ENCODE assay signal across 8 mouse cellular contexts in the genomic region with DNA sequence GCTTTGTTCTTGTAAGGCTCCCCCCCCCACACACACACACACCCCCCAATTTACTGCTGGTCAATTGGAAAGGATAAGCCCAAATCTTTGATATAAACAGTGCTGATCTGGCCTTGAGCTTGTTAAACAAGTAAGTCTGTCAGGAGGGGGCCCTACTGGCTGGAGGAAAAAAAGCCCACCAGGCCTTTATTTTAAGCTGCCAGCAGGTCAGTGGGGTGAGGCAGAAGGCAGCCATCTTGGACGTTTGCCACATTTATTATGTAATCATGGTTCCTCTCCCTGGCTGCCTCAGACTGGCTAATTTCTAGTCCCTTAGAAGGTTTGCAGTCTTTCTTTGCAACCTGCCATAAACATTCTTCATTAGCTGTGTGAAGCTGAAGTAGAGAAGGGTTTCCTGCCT.
A peak's percentile ranks its signal among the peaks of the same experiment; 100 is the strongest.
DNase-seq lines count a peak whose midpoint lies in the region; ATAC-seq and TF ChIP-seq lines count a peak whose summit lies in the region.

No protein-coding gene starts in this region.

- TF ChIP-seq EP300 in lung, postnatal 0 days (IDR thresholded peaks at IDR 0.05) = no peak

- H3K27me3 ChIP-seq in forebrain, embryonic 12.5 days = no peaks in the 10 kb centered on the region
- H3K27me3 ChIP-seq in forebrain, embryonic 11.5 days (ENCODE audit: control insufficient read depth, insufficient read depth, low read length) = no peaks in the 10 kb centered on the region
- no peaks in the 10 kb centered on the region for H3K27me3 ChIP-seq in lung, embryonic 14.5 days (ENCODE audit: insufficient read depth, low read length)
- H3K27me3 ChIP-seq in lung, postnatal 0 days (replicated peaks; ENCODE audit: insufficient read depth, low read length) = no peaks in the 10 kb centered on the region

- WGBS in forebrain, embryonic 12.5 days = 25% methylated on average over 1 of the region's 1 CpGs
- WGBS in forebrain, embryonic 11.5 days = 8% methylated on average over 1 of the region's 1 CpGs
- WGBS in lung, embryonic 14.5 days = 19% methylated on average over 1 of the region's 1 CpGs
- 27% methylated on average over 1 of the region's 1 CpGs for WGBS in lung, postnatal 0 days

- H3K27ac ChIP-seq in forebrain, embryonic 12.5 days = peak overlapping the region; percentile 66
- no peak overlapping the region for H3K27ac ChIP-seq in forebrain, embryonic 11.5 days (ENCODE audit: low read depth, low read length)
- H3K27ac ChIP-seq in lung, embryonic 14.5 days (ENCODE audit: low read depth) = peak overlapping the region; percentile 24; the same call in 1 of the 2 replicates
- no peak overlapping the region for H3K27ac ChIP-seq in lung, postnatal 0 days (ENCODE audit: low read length)

- no peak for DNase-seq in forebrain, embryonic 11.5 days (ENCODE audit: low spot score)
- peak; percentile 81 for DNase-seq in lung, embryonic 14.5 days
- DNase-seq in lung, adult 18-20 months = no peak
- peak; percentile 44 to 71 for DNase-seq in cerebellum, postnatal 10 days
- DNase-seq in lung, postnatal 0 days (ENCODE audit: low spot score) = peak; percentile 50
- no peak for DNase-seq in MN1 (ENCODE audit: low spot score)

- TF ChIP-seq CTCF in lung, embryonic 14.5 days (IDR thresholded peaks at IDR 0.05; ENCODE audit: low read depth) = no peak
- TF ChIP-seq CTCF in lung, postnatal 0 days (IDR thresholded peaks at IDR 0.05) = no peak

- H3K4me1 ChIP-seq in forebrain, embryonic 12.5 days = peaks cover 17% of the 10 kb centered on the region
- H3K4me1 ChIP-seq in forebrain, embryonic 11.5 days (replicated peaks; ENCODE audit: control insufficient read depth, insufficient read depth, low read length) = no peaks in the 10 kb centered on the region; the same call in 1 of the 2 replicates
- H3K4me1 ChIP-seq in lung, embryonic 14.5 days (ENCODE audit: insufficient read depth) = no peaks in the 10 kb centered on the region
- no peaks in the 10 kb centered on the region for H3K4me1 ChIP-seq in lung, postnatal 0 days (ENCODE audit: insufficient read depth, low read depth, low read length)

- H3K9ac ChIP-seq in forebrain, embryonic 12.5 days = no peak overlapping the region
- H3K9ac ChIP-seq in forebrain, embryonic 11.5 days (ENCODE audit: low read length) = no peak overlapping the region
- H3K9ac ChIP-seq in lung, embryonic 14.5 days = no peak overlapping the region
- H3K9ac ChIP-seq in lung, postnatal 0 days (replicated peaks; ENCODE audit: low read depth) = no peak overlapping the region

- H3K4me3 ChIP-seq in forebrain, embryonic 12.5 days (replicated peaks) = no peak overlapping the region
- no peak overlapping the region for H3K4me3 ChIP-seq in forebrain, embryonic 11.5 days (ENCODE audit: low read depth, low read length)
- H3K4me3 ChIP-seq in lung, embryonic 14.5 days (ENCODE audit: low read depth, low read length) = no peak overlapping the region
- H3K4me3 ChIP-seq in lung, postnatal 0 days (ENCODE audit: low read depth, low read length) = no peak overlapping the region

- ATAC-seq in forebrain, embryonic 12.5 days (ENCODE audit: low FRiP score) = no peak
- no peak for ATAC-seq in forebrain, embryonic 11.5 days (replicated peaks; ENCODE audit: low FRiP score)
- peak; percentile 44; the same call in 1 of the 2 replicates for ATAC-seq in lung, embryonic 14.5 days (ENCODE audit: insufficient read depth)
- ATAC-seq in lung, postnatal 0 days = 0 out of 2 replicates have a peak, but pooled peaks have one; percentile 34
- ATAC-seq in frontal cortex, adult (ENCODE audit: low TSS enrichment) = no peak

- H3K9me3 ChIP-seq in forebrain, embryonic 12.5 days = no peaks in the 10 kb centered on the region
- H3K9me3 ChIP-seq in forebrain, embryonic 11.5 days (ENCODE audit: control insufficient read depth, low read length) = no peaks in the 10 kb centered on the region
- H3K9me3 ChIP-seq in lung, embryonic 14.5 days (ENCODE audit: low read depth, low read length) = no peaks in the 10 kb centered on the region
- H3K9me3 ChIP-seq in lung, postnatal 0 days (ENCODE audit: low read length) = no peaks in the 10 kb centered on the region

- H3K36me3 ChIP-seq in forebrain, embryonic 12.5 days (replicated peaks) = no peaks in the 10 kb centered on the region
- no peaks in the 10 kb centered on the region for H3K36me3 ChIP-seq in forebrain, embryonic 11.5 days (ENCODE audit: control insufficient read depth, insufficient read depth, low read length)
- no peaks in the 10 kb centered on the region for H3K36me3 ChIP-seq in lung, embryonic 14.5 days (ENCODE audit: insufficient read depth)
- no peaks in the 10 kb centered on the region for H3K36me3 ChIP-seq in lung, postnatal 0 days (ENCODE audit: insufficient read depth, low read length)

- no peak overlapping the region for H3K4me2 ChIP-seq in forebrain, embryonic 12.5 days
- no peak overlapping the region for H3K4me2 ChIP-seq in forebrain, embryonic 11.5 days (ENCODE audit: low read depth, low read length, severe bottlenecking)
- H3K4me2 ChIP-seq in lung, embryonic 14.5 days = no peak overlapping the region
- no peak overlapping the region for H3K4me2 ChIP-seq in lung, postnatal 0 days (replicated peaks; ENCODE audit: low read depth, low read length)

Comparison
In these comparisons a context has a peak if more than half of its experiments do, and no peak if none do; other contexts are left out.
1. H3K27ac ChIP-seq: peak in forebrain, embryonic 12.5 days (single experiment) and lung, embryonic 14.5 days (single experiment); none in forebrain, embryonic 11.5 days (single experiment) and lung, postnatal 0 days (single experiment).
2. DNase-seq: peak in lung, embryonic 14.5 days (single experiment), cerebellum, postnatal 10 days (2 of 2) and lung, postnatal 0 days (single experiment); none in forebrain, embryonic 11.5 days (single experiment), lung, adult 18-20 months (0 of 2) and MN1 (single experiment).
3. ATAC-seq: peak in lung, embryonic 14.5 days (single experiment) and lung, postnatal 0 days (single experiment); none in forebrain, embryonic 12.5 days (single experiment), forebrain, embryonic 11.5 days (single experiment) and frontal cortex, adult (single experiment).